Mouse (Mus musculus) brain, embryonic 14.5 days (tissue): ENCODE data around the gene Tmem114.

ENCODE experiments used
- CTCF ChIP-seq: fragments of 200-500 bp; IDR thresholded peaks from 2 replicates; pipeline ENCODE4 v1.5.1; 2012; ENCODE audit warnings: inconsistent platforms, mild to moderate bottlenecking, moderate library complexity, borderline replicate concordance; ENCODE audit not compliant: insufficient read depth, insufficient read length; ENCODE audit errors: extremely low read depth
- POLR2A ChIP-seq: fragments of 200-500 bp; IDR thresholded peaks from 2 replicates; pipeline ENCODE4 v1.6.1; 2012; ENCODE audit warnings: mild to moderate bottlenecking, inconsistent platforms, borderline replicate concordance; ENCODE audit not compliant: poor library complexity, insufficient read depth, insufficient read length, severe bottlenecking; ENCODE audit errors: extremely low read depth

DNA sequence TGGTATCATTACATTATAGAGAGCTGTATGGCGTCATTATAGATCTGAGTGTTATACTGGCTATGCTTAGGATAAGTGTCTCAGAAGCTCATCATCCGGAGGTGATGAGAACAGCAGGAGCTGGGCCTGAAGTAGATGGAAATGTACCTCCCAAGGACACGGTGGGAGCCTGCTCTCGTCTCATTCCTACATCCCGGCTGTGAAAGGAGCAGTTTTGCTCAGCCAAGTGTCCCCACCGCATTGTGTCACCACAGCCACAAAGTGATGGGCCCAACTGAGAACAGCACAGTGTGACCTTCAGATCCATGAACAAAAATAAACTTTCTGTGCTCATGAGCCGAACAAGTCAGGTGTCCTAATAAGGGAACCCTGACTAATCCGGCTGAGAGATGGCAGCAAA, 8.9 kb downstream of the Tmem114 start:
- TF ChIP-seq CTCF (no peak), POLR2A (no peak)
